Mouse (Mus musculus) Muller cell, postnatal 12 days (primary cell): ENCODE data around the gene Mmp9.

Experiments
- DNase-seq: peaks from one replicate; pipeline ENCODE4 v3.0.0-alpha.2; 2015; ENCODE audit errors: inconsistent ontology term

Mmp9 gene

GRCm38 (mm10) chr2:164912749-164913427 is 27.7 kb upstream of the Mmp9 start:
- no peak for DNase-seq

- DNase-seq: no peak
Measured at GRCm38 (mm10) chr2:164913428-164913786, 27.2 kb upstream of the Mmp9 start.

DNA sequence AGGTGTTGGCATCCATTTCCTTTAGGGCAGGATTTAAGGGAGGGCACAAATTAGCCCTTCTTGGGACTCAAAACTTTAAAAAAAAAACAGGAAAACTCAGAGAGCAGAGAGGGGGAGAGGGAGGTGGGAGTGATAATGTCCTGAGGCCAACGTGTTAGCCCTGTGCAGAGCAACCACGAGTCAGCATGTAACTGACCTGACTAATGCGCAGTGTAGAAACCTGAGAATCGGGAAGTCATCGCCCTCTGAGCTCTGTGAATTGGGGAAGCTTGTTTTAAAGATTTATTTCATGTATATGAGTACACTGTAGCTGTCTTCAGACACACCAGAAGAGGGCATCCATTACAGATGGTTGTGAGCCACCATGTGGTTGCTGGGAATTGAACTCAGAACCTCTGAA is 23.8 kb upstream of the Mmp9 start:
- DNase-seq: no peak

GRCm38 (mm10) chr2:164917371-164917770 is 23.2 kb upstream of the Mmp9 start:
- no peak for DNase-seq

- no peak for DNase-seq
Measured at GRCm38 (mm10) chr2:164918325-164918724, 22.3 kb upstream of the Mmp9 start.

- DNase-seq: no peak
Measured at GRCm38 (mm10) chr2:164921984-164922383, 18.6 kb upstream of the Mmp9 start.

- DNase-seq: peak; percentile 25
Measured at GRCm38 (mm10) chr2:164923291-164923690, 17.3 kb upstream of the Mmp9 start.

DNA sequence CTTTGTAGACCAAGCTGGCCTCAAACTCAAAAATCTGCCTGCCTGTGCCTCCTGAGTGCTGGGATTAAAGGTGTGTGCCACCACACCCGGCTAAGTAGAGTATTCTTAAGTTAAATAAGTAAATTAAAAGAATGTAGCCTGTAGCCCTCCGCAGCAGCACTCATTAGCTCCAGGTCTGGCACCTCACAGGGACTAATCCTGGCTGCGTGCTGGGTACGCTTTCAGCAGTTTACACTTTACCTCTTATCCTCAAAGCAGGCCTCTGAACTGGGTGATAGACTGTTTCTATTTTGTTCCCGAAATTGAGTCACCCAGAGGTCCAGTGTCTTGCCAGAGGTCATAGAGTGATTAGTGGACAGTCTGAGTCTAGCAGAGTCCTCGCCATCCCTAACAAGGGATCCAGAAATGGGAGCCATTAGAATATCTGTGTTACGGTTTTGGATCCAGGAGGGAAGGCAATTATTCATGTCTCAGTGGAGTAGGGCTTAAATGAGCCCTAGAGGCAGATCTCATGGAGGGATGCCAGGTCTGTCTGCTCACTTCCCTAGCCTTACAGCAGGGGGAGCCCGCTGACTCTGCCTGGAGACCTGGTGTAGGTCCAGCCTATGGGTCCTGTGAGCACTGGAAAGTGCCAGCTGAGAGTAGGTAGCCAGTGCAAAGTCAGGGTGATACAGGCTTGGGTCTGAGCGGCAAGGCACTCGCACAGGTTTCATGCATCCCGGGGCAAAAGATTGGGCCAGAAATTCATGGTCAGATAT is 16.3 kb upstream of the Mmp9 start:
- DNase-seq: peak; percentile 87

DNA sequence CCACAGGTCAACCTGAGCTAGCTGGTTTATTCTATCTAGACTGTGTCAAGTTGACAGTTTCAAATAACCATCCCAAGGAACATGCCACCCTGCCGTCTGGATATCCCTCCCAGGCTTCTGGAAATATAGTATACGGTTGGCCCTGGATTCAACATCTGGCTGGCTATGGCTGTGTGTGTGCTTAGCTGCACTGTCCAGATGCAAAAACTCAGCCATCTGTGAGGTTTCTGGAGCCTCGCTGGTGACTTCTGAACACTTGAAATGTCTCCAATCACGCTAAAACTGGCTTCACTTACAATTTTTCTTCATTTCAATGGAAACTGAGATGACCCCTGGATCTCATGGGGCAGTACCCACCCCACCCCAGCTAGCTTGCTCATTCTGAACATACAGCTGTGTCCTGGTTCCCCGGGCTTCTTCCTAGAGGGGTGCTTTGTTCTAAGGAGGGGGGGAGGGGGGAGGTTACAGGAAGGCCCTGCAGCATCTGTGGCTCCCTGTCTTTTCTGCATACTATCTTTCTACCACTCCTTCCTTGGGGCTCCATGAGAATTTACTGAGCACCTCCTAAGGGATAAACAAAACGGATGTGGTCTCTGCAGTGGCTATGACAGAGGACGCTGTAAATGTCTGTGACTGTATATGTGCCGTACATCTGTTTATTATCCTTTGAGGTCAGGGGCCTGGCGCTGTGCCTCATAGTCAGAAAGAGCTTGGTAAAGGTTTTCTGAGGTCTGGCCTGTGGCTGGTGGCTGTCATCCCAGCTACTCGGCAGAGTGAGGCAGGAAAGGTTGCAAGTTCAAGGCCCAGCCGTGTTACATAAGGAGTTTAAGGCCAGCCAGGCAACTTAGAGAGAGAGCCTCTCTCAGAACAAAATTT is 9.6 kb upstream of the Mmp9 start:
- DNase-seq: no peak

- DNase-seq: no peak
Measured at GRCm38 (mm10) chr2:164933534-164933933, 7.0 kb upstream of the Mmp9 start.

GRCm38 (mm10) chr2:164935991-164936390 is 4.6 kb upstream of the Mmp9 start:
- no peak for DNase-seq

- DNase-seq: peak; percentile 71
Measured at GRCm38 (mm10) chr2:164938146-164939091, 2.2 kb upstream of the Mmp9 start.

GRCm38 (mm10) chr2:164939106-164939505 is 1.5 kb upstream of the Mmp9 start:
- DNase-seq: no peak

GRCm38 (mm10) chr2:164942692-164943290 is 2.2 kb downstream of the Mmp9 start:
- no peak for DNase-seq

GRCm38 (mm10) chr2:164947506-164947905 is 6.9 kb downstream of the Mmp9 start:
- DNase-seq: no peak

DNA sequence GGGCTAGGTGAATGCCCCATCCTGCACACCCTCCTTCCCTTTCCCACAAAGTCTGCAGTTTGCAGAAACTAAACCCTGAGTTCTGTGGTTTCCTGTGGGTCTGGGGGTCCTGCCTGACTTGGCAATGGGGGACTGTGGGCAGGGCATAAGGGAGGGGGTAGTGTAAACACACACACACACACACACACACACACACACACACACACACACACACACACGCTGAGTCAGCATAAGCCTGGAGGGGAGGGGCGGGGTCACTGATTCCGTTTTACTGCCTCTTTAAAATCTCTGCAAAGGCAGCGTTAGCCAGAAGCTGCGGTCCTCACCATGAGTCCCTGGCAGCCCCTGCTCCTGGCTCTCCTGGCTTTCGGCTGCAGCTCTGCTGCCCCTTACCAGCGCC is 7.3 kb downstream of the Mmp9 start:
- DNase-seq: no peak

- no peak for DNase-seq
Measured at GRCm38 (mm10) chr2:164948962-164949361, 8.4 kb downstream of the Mmp9 start.

- no peak for DNase-seq
Measured at GRCm38 (mm10) chr2:164950501-164950900, 9.9 kb downstream of the Mmp9 start.

- DNase-seq: no peak
Measured at GRCm38 (mm10) chr2:164951745-164952144, 11.2 kb downstream of the Mmp9 start.

DNA sequence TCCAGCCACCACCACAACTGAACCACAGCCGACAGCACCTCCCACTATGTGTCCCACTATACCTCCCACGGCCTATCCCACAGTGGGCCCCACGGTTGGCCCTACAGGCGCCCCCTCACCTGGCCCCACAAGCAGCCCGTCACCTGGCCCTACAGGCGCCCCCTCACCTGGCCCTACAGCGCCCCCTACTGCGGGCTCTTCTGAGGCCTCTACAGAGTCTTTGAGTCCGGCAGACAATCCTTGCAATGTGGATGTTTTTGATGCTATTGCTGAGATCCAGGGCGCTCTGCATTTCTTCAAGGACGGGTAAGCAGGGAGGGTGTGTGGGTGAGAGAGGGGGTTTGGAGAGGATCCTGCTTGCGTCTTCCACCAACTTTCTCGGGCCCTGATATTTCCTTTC is 11.9 kb downstream of the Mmp9 start:
- DNase-seq: no peak

DNA sequence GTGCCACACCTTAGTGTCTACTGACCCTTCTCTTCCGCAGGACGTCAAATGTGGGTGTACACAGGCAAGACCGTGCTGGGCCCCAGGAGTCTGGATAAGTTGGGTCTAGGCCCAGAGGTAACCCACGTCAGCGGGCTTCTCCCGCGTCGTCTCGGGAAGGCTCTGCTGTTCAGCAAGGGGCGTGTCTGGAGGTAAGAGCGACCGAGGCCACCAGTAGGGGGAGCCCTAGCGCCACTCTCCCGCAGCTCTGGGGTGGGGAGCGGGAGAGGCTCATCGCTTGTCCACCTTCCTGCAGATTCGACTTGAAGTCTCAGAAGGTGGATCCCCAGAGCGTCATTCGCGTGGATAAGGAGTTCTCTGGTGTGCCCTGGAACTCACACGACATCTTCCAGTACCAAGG is 12.6 kb downstream of the Mmp9 start:
- peak; percentile 81 for DNase-seq
